Mouse (Mus musculus): Measurements from ENCODE around the gene Plekha4. TPM values are rescaled to one million over a fixed set of nuclear protein-coding genes. Genes with fewer than 3 reads are reported as not detected.
"Not testable (repeated sequence)": the region's sequence is repeated elsewhere in the genome, so short reads cannot be mapped to it uniquely, and the experiment has no call there.

Plekha4 gene
- polyA plus RNA-seq (2016; fragmentation: Nextera tagmentation; extraction: Ambion mirVana), result 3.2 and 3.5 TPM in 2 replicates

DNA sequence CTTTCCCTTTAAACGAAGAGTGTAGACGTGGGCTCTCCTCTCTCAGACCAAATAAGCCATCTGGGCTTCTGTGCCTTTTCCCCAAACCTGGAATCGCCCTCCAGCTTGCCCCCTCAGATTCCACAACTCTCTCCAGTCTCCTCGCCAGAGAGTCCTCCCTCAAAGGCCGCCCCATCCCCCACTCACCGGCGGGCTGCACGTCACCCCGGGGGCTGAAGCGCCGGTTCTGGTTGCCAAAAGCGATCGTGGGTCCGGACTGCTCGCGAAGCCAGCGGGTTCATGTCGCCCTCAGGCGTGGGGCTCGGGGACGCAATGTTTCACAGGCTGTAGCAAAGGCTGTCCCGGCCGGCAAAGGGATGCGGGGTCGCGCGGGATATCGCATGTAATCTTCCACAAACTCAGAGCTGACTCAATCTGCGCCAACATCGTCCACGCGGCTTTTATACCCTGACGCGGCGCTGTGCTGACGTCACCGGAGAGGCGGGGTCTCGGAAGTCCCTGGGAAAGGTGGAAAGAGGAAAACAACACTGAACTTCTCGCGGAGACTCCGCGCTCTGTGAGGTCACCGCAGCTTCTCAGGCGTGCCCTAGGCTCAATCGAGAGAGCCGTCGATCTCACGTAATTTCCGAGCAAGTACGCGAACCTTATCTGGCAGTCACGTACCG, at the start of gene Plekha4, which contains the start of gene Ppp1r15a:
Gene Plekha4 (plus strand): TSS at position 522 of the 665 bp plus-strand sequence.
Gene Ppp1r15a (minus strand): TSS at position 460 of the 665 bp plus-strand sequence.
- WGBS, result under 1% methylated on average over 54 of the region's 54 CpGs
- 0 out of 2 replicates have a peak, but pooled peaks cover 2% of the 10 kb centered on the region for H3K27me3 ChIP-seq (replicated peaks)
- H3K4me1 ChIP-seq, result peaks cover 22% of the 10 kb centered on the region
- peak; percentile 78 for ATAC-seq (ENCODE audit: low FRiP score, low read depth)
- peak within 1 kb of the TSS; percentile 34; the same call in 1 of the 2 replicates for H3K27ac ChIP-seq
- peak within 1 kb of the TSS; percentile 67 for H3K9ac ChIP-seq
- H3K4me3 ChIP-seq, result peak within 1 kb of the TSS; percentile 58
- H3K4me2 ChIP-seq (replicated peaks), result peak within 1 kb of the TSS; percentile 74
- H3K36me3 ChIP-seq, result no peaks in the 10 kb centered on the region
- H3K9me3 ChIP-seq, result no peaks in the 10 kb centered on the region

DNA sequence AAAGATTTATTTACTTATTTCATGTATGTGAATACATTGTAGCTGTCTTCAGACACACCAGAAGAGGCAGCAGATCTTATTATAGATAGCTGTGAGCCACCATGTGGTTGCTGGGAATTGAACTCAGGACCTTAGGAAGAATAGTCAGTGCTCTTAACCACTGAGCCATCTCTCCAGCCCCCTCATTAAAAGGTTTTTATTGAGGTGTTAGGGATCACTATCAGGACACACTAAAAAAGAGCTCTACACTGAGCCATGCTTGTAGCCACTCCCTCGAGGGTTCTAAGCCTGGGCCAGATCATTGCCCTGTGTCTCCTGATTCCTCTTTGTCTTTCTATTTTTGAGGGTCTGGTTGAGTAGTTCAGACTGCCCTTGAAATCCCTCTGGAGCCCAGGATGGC, 49.7 kb upstream of the Plekha4 start:
- H3K9me3 ChIP-seq, result no peaks in the 10 kb centered on the region
- no peak overlapping the region for H3K27ac ChIP-seq
- no peaks in the 10 kb centered on the region; the same call in 1 of the 2 replicates for H3K36me3 ChIP-seq
- no peak overlapping the region for H3K4me3 ChIP-seq
- no peak overlapping the region for H3K9ac ChIP-seq
- ATAC-seq (ENCODE audit: low FRiP score, low read depth), result no peak
- H3K27me3 ChIP-seq (replicated peaks), result no peaks in the 10 kb centered on the region
- H3K4me2 ChIP-seq (replicated peaks), result no peak overlapping the region
- no peaks in the 10 kb centered on the region for H3K4me1 ChIP-seq
- 76% methylated on average over 1 of the region's 1 CpGs for WGBS

DNA sequence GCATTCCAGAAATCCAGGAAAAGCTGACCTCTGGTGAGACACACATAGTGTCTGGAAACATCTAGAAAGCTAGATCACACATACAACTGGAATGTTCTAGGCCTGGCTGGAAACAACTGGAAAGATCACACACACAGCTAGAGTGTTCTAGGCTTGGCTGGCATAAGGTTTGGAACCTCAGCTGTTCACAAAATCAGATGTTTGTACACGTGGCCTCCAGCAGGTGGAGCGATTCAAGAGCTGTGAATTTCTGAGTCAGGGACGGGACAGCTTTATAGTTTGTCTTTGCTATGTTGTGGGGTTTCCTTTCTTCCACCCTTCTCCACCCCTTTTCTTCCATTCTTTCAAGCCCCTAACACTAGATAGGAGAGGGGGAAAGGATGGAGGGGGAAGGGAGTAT, 49.1 kb upstream of the Plekha4 start:
- no peak for ATAC-seq (ENCODE audit: low FRiP score, low read depth)
- Histone ChIP-seq H3K36me3 (no peaks in the 10 kb centered on the region; the same call in 1 of the 2 replicates), H3K4me1 (no peaks in the 10 kb centered on the region), H3K4me2 (replicated peaks) (no peak overlapping the region), H3K27me3 (replicated peaks) (no peaks in the 10 kb centered on the region), H3K27ac (no peak overlapping the region), H3K4me3 (no peak overlapping the region), H3K9ac (no peak overlapping the region), H3K9me3 (no peaks in the 10 kb centered on the region)
- 16% methylated on average over 3 of the region's 3 CpGs for WGBS

DNA sequence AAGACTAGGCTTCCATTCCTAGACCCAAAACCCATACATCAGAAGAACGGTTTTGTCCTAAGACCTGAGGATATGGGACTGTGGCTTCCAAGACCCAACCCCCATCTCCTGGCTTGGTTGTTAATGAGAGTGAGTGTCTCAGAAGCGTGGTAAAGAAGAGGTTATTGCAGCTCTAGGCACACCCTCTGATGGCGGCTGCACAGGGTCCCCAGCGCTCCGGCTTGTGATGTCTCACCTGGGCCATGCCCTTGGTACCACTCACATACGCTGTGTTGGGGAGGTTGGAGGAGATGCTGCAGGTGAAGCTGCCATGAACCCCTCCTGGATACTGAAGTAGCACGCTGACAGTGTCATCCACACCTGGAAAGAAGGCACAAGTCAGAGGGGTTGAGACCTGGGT, 47.4 kb upstream of the Plekha4 start:
- no peak overlapping the region for H3K4me2 ChIP-seq (replicated peaks)
- ATAC-seq (ENCODE audit: low FRiP score, low read depth), result no peak
- no peaks in the 10 kb centered on the region for H3K4me1 ChIP-seq
- 91% methylated on average over 7 of the region's 7 CpGs for WGBS
- H3K9me3 ChIP-seq, result no peaks in the 10 kb centered on the region
- H3K27ac ChIP-seq, result no peak overlapping the region
- H3K4me3 ChIP-seq, result no peak overlapping the region
- no peaks in the 10 kb centered on the region for H3K27me3 ChIP-seq (replicated peaks)
- no peaks in the 10 kb centered on the region; the same call in 1 of the 2 replicates for H3K36me3 ChIP-seq
- no peak overlapping the region for H3K9ac ChIP-seq

DNA sequence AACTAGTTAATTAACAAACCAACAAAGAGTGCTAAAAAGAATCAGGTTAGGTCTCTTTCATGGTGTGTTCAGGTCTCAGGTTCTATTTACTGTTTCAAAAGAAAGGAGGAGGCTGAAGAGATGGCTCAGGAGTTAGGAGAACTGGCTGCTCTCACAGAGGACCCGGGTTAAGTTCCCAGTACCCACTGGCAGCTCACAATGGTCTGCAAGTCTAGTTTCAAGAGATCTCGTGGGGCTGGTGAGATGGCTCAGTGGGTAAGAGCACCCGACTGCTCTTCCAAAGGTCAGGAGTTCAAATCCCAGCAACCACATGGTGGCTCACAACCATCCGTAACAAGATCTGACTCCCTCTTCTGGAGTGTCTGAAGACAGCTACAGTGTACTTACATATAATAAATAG, 45.8 kb upstream of the Plekha4 start:
- H3K27ac ChIP-seq, result not testable (repeated sequence)

DNA sequence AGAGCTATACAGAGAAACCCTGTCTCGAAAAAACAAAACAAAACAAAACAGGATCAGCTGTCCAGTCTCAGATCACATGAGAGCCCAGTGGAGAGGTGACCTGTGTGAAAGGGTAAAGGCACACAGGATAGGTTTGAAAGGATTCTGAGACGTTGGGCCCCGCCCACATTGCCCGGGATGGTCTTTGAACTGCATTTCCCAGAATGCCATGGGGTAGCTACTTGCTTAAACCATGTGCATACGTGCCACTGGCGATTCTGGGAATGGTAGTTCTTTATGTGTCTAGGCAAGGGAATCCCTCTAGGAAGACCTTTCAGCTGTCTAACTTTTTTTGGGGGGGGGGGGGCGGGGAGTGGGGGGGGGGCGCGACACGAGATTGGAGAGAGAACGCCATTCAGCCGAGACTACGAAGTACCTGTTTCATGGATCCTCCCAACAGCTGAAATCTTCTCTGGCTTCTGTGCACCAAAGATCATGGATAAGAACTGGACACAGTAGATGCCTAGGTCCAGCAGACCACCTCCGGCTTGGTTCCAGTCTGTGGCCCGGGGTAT, 44.7 kb upstream of the Plekha4 start, which contains the start of gene Tulp2:
Gene Tulp2 (plus strand): TSS at position 504 of the 554 bp plus-strand sequence.
- Histone ChIP-seq H3K36me3 (no peaks in the 10 kb centered on the region; the same call in 1 of the 2 replicates), H3K4me2 (replicated peaks) (no peak within 1 kb of the TSS)
- WGBS, result 49% methylated on average over 15 of the region's 15 CpGs

More for the DNA sequence above, 45.8 kb upstream of the Plekha4 start:
- H3K4me3 ChIP-seq; H3K9me3 ChIP-seq; H3K4me1 ChIP-seq; ATAC-seq (ENCODE audit: low FRiP score, low read depth); H3K36me3 ChIP-seq; H3K27me3 ChIP-seq (replicated peaks); H3K4me2 ChIP-seq (replicated peaks); H3K9ac ChIP-seq: not testable (repeated sequence)
- 75% methylated on average over 4 of the region's 4 CpGs for WGBS

DNA sequence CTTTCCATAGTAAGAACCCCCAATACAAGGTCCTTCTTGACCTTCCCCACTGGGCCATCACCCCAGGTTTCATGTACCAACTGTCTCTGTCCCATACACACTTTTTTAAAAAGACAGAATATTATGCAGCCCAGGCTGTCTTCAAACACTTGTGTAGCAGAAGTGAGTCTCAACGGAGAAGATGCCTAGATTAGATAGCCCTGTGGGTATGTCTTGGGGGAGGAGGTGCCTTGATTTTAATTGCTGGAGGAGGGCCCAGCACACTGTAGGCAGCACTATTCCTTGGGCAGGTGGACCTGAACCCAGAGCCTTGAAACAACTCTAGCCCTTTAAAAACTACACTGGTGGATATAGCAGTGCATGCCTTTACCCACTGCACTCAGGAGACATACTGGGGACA, 44.0 kb upstream of the Plekha4 start:
- Histone ChIP-seq H3K9ac (no peak overlapping the region), H3K27ac (no peak overlapping the region), H3K9me3 (no peaks in the 10 kb centered on the region), H3K4me2 (replicated peaks) (no peak overlapping the region), H3K4me3 (no peak overlapping the region), H3K36me3 (no peaks in the 10 kb centered on the region; the same call in 1 of the 2 replicates), H3K27me3 (replicated peaks) (no peaks in the 10 kb centered on the region), H3K4me1 (no peaks in the 10 kb centered on the region)
- ATAC-seq (ENCODE audit: low FRiP score, low read depth), result no peak
- 71% methylated on average over 1 of the region's 1 CpGs for WGBS

More for the DNA sequence above, 44.7 kb upstream of the Plekha4 start, which contains the start of gene Tulp2:
- no peak within 1 kb of the TSS for H3K4me3 ChIP-seq
- H3K9ac ChIP-seq, result no peak within 1 kb of the TSS
- H3K4me1 ChIP-seq, result no peaks in the 10 kb centered on the region
- ATAC-seq (ENCODE audit: low FRiP score, low read depth), result peak; percentile 82; the same call in 1 of the 2 replicates
- H3K9me3 ChIP-seq, result no peaks in the 10 kb centered on the region
- H3K27ac ChIP-seq, result no peak within 1 kb of the TSS
- no peaks in the 10 kb centered on the region for H3K27me3 ChIP-seq (replicated peaks)

DNA sequence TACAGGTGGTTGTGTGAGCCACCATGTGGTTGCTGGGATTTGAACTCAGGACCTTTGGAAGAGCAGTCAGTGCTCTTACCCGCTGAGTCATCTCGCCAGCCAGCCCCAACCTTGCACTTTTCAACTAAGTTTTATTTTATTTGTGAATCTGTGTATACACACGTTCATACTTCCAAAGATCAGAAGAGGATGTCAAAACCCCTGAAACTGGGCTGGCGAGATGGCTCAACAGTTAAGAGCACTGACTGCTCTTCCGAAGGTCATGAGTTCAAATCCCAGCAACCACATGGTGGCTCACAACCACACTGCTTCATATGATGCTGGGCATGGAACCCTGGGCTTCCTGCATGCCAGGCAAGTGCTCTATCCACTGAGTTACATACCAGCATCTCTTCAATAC, 41.1 kb upstream of the Plekha4 start:
- not testable (repeated sequence) for H3K9ac ChIP-seq; H3K27me3 ChIP-seq (replicated peaks); H3K4me1 ChIP-seq; H3K4me2 ChIP-seq (replicated peaks); H3K36me3 ChIP-seq; H3K27ac ChIP-seq; ATAC-seq (ENCODE audit: low FRiP score, low read depth); H3K9me3 ChIP-seq; H3K4me3 ChIP-seq
- WGBS, result 96% methylated on average over 5 of the region's 5 CpGs

DNA sequence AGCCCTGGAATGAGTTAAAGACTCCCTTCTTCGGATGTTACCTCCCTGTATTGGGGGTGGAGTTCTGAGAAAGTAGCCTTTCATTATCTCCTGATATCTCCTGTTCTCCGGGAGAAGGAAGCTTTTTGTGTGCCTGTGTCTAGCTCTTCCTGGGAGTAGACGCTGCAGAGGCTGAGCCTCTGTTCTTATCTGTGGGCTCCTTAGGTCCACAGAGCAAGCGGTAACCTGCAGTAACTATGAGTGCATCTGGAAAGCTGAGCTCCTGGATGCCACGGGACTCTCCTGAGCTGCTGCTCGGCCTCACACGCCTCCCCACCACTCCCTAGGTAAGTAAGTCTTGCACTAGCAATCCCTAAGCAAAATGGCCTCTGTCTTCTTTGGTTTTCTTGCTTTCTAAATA, 40.0 kb upstream of the Plekha4 start:
- Histone ChIP-seq H3K27me3 (replicated peaks) (no peaks in the 10 kb centered on the region), H3K4me2 (replicated peaks) (no peak overlapping the region)

DNA sequence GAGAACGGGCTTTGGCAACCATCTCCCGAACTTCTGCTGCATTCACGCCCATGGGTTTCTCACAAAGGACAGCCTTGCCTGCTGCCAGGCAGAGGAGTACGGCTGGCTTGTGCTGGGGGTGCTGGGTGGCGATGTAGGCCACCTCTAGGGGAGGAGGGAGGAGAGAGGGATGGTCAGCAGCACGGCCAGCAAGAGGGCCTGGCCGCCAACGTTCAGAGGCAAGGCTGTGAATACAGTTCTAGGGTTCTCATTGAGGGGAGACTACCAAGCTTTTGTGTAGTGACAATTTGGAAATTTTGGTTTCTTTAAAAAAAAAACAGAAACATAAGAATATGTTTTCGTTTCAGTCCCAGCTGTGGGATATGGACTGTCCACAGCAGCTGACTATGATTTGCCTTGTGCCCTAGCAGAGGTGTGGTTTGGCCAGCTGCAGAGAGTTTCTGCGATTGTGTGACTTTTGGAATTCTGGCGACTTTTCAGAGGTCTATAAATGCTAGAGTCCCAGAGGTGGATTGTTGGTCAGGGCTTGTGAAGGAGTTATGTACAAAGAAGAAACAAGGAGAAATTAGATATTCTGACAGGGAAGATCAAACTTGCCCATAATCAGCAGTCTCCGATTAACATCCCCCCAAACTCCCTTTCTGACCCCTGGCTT, 39.2 kb upstream of the Plekha4 start, which contains the start of gene Gm45808:
Gene Gm45808 (minus strand): TSS at position 51 of the 655 bp plus-strand sequence.
- H3K4me1 ChIP-seq, result peaks cover 10% of the 10 kb centered on the region
- H3K27ac ChIP-seq, result no peak within 1 kb of the TSS
- ATAC-seq (ENCODE audit: low FRiP score, low read depth), result no peak
- WGBS, result 88% methylated on average over 12 of the region's 12 CpGs
- H3K9me3 ChIP-seq, result no peaks in the 10 kb centered on the region
- no peak within 1 kb of the TSS for H3K9ac ChIP-seq
- H3K36me3 ChIP-seq, result no peaks in the 10 kb centered on the region; the same call in 1 of the 2 replicates
- H3K4me2 ChIP-seq (replicated peaks), result 0 out of 2 replicates have a peak within 1 kb of the TSS, but pooled peaks have one; percentile 61
- H3K27me3 ChIP-seq (replicated peaks), result no peaks in the 10 kb centered on the region
- H3K4me3 ChIP-seq, result no peak within 1 kb of the TSS

More for the DNA sequence above, 40.0 kb upstream of the Plekha4 start:
- H3K27ac ChIP-seq, result no peak overlapping the region
- H3K9ac ChIP-seq, result no peak overlapping the region
- no peaks in the 10 kb centered on the region for H3K9me3 ChIP-seq
- 84% methylated on average over 7 of the region's 7 CpGs for WGBS
- ATAC-seq (ENCODE audit: low FRiP score, low read depth), result no peak
- H3K36me3 ChIP-seq, result no peaks in the 10 kb centered on the region
- no peak overlapping the region for H3K4me3 ChIP-seq
- peaks cover 7% of the 10 kb centered on the region for H3K4me1 ChIP-seq

DNA sequence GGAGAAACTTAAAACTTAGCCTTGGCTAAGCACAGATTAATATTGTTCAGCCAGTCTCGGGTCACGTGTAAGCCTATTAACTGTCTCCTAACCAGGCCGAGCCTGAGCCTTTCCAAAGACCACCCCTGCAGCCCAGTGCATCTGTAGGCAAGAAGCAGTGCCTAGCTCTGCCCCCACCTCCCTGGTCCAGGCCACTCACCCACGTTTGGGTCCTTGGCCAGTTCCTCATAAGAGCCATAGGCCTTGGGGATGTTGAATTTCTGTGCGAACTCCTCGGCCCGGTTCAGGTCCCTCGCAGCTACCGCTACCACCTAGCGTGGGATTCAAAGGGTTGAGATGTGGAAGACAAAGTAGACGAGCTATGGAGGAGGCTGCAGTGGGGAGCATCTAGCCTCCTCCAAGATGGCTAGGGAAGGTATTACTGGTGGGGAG, 38.3 kb upstream of the Plekha4 start:
- H3K4me2 ChIP-seq (replicated peaks), result peak overlapping the region; percentile 61
- no peaks in the 10 kb centered on the region for H3K9me3 ChIP-seq
- no peaks in the 10 kb centered on the region for H3K27me3 ChIP-seq (replicated peaks)
- H3K4me1 ChIP-seq, result peaks cover 10% of the 10 kb centered on the region
- peak; percentile 57 for ATAC-seq (ENCODE audit: low FRiP score, low read depth)
- 36% methylated on average over 11 of the region's 11 CpGs for WGBS
- H3K36me3 ChIP-seq, result peaks cover 5% of the 10 kb centered on the region
- 0 out of 2 replicates have a peak overlapping the region, but pooled peaks have one; percentile 52 for H3K9ac ChIP-seq
- peak overlapping the region; percentile 42 for H3K4me3 ChIP-seq
- no peak overlapping the region for H3K27ac ChIP-seq
